Mouse (Mus musculus) embryonic facial prominence, embryonic 13.5 days (tissue): Measurements from ENCODE around the gene Actr3. TPM values are rescaled to one million over a fixed set of nuclear protein-coding genes. Genes with fewer than 3 reads are reported as not detected.
"Not testable (repeated sequence)": the region's sequence is repeated elsewhere in the genome, so short reads cannot be mapped to it uniquely, and the experiment has no call there.

Experiments
- ATAC-seq: fragments of 200-750 bp; cut with Nextera tagmentation; 2 replicates; pipeline ENCODE4 v1.8.0; 2017; ENCODE audit warnings: low read depth; ENCODE audit not compliant: insufficient number of reproducible peaks, insufficient read depth, low FRiP score, low TSS enrichment
- H3K27ac ChIP-seq: fragments of 300-500 bp; sonication (generic); 2 replicates; pipeline ENCODE4 v1.5.1; 2015; ENCODE audit warnings: moderate library complexity, mild to moderate bottlenecking, inconsistent platforms
- H3K27me3 ChIP-seq: fragments of 300-500 bp; sonication (generic); 2 replicates; pipeline ENCODE4 v1.6.1; 2015; ENCODE audit warnings: mild to moderate bottlenecking, inconsistent platforms
- H3K36me3 ChIP-seq: fragments of 300-500 bp; sonication (generic); 2 replicates; pipeline ENCODE4 v1.6.1; 2015; ENCODE audit warnings: mild to moderate bottlenecking, inconsistent platforms
- H3K4me1 ChIP-seq: fragments of 300-500 bp; sonication (generic); 2 replicates; pipeline ENCODE4 v1.6.1; 2015; ENCODE audit warnings: inconsistent platforms
- H3K4me2 ChIP-seq: fragments of 300-500 bp; sonication (generic); 2 replicates; pipeline ENCODE4 v1.6.1; 2015; ENCODE audit warnings: moderate library complexity, mild to moderate bottlenecking, inconsistent platforms
- H3K4me3 ChIP-seq: fragments of 300-500 bp; sonication (generic); 2 replicates; pipeline ENCODE4 v1.5.1; 2015; ENCODE audit warnings: mild to moderate bottlenecking, inconsistent platforms
- H3K9ac ChIP-seq: fragments of 300-500 bp; sonication (generic); 2 replicates; pipeline ENCODE4 v1.6.1; 2015; ENCODE audit warnings: mild to moderate bottlenecking, inconsistent platforms
- H3K9me3 ChIP-seq: fragments of 300-500 bp; sonication (generic); 2 replicates; pipeline ENCODE4 v1.6.1; 2016; ENCODE audit warnings: inconsistent platforms
- WGBS: fragments of 180-500 bp; shearing (Covaris S2); methylation state at CpG from one replicate; pipeline ENCODE4 v1.1.7; 2015; ENCODE audit warnings: mixed read lengths; 5-methylcytosine and 5-hydroxymethylcytosine counted together
- polyA plus RNA-seq: library from polyadenylated mRNA; unstranded; fragments of >200 nt; fragmentation: Nextera tagmentation; extraction: Ambion mirVana; gene quantifications from 2 replicates; pipeline ENCODE4 v1.2.1, GENCODE M21; 2015

Gene Actr3
- polyA plus RNA-seq, 1 experiment from 2014 or later, result 225 TPM

GRCm38 (mm10) chr1:125393324-125393723 lies 42.2 kb downstream of the Actr3 start:
- not testable (repeated sequence) for ATAC-seq, H3K9ac ChIP-seq, H3K4me2 ChIP-seq, H3K27ac ChIP-seq, H3K27me3 ChIP-seq, H3K9me3 ChIP-seq, H3K4me1 ChIP-seq, H3K4me3 ChIP-seq
- peaks cover 43% of the 10 kb centered on the region for H3K36me3 ChIP-seq
- 91% methylated on average over 5 of the region's 5 CpGs for WGBS

GRCm38 (mm10) chr1:125390065-125390754 lies 45.3 kb downstream of the Actr3 start:
- H3K4me3 ChIP-seq, H3K9ac ChIP-seq, H3K27me3 ChIP-seq, H3K27ac ChIP-seq, H3K9me3 ChIP-seq, ATAC-seq, H3K4me2 ChIP-seq: not testable (repeated sequence)
- WGBS, result 86% methylated on average over 4 of the region's 4 CpGs
- H3K4me1 ChIP-seq, result peaks cover 19% of the 10 kb centered on the region; the same call in 1 of the 2 replicates
- peaks cover 20% of the 10 kb centered on the region for H3K36me3 ChIP-seq

GRCm38 (mm10) chr1:125389634-125390033 lies 45.9 kb downstream of the Actr3 start:
- H3K4me2 ChIP-seq, H3K4me3 ChIP-seq, H3K27me3 ChIP-seq, H3K27ac ChIP-seq, H3K9me3 ChIP-seq, H3K9ac ChIP-seq, ATAC-seq: not testable (repeated sequence)
- WGBS, result 74% methylated on average over 1 of the region's 1 CpGs
- Histone ChIP-seq H3K36me3 (peaks cover 16% of the 10 kb centered on the region), H3K4me1 (peaks cover 19% of the 10 kb centered on the region; the same call in 1 of the 2 replicates)

GRCm38 (mm10) chr1:125388370-125388769 lies 47.2 kb downstream of the Actr3 start:
- H3K4me2 ChIP-seq, result no peak overlapping the region
- H3K9me3 ChIP-seq, result no peaks in the 10 kb centered on the region
- peaks cover 19% of the 10 kb centered on the region; the same call in 1 of the 2 replicates for H3K4me1 ChIP-seq
- H3K36me3 ChIP-seq, result peaks cover 13% of the 10 kb centered on the region
- H3K27me3 ChIP-seq, result no peaks in the 10 kb centered on the region
- H3K9ac ChIP-seq, result no peak overlapping the region
- H3K4me3 ChIP-seq, result no peak overlapping the region
- 27% methylated on average over 3 of the region's 3 CpGs for WGBS
- 0 out of 2 replicates have a peak, but pooled peaks have one; percentile 33 for ATAC-seq
- H3K27ac ChIP-seq, result peak overlapping the region; percentile 41; the same call in 1 of the 2 replicates

- H3K9me3 ChIP-seq, result no peaks in the 10 kb centered on the region
- H3K4me1 ChIP-seq, result peaks cover 19% of the 10 kb centered on the region; the same call in 1 of the 2 replicates
- no peak for ATAC-seq
- H3K36me3 ChIP-seq, result no peaks in the 10 kb centered on the region
- H3K9ac ChIP-seq, result no peak overlapping the region
- no peak overlapping the region for H3K4me2 ChIP-seq
- WGBS, result 62% methylated on average over 7 of the region's 7 CpGs
- no peak overlapping the region for H3K4me3 ChIP-seq
- no peak overlapping the region for H3K27ac ChIP-seq
- H3K27me3 ChIP-seq, result no peaks in the 10 kb centered on the region
Observed at GRCm38 (mm10) chr1:125386217-125386616, 49.3 kb downstream of the Actr3 start.

- no peak for ATAC-seq
- H3K4me2 ChIP-seq, result no peak overlapping the region
- no peak overlapping the region for H3K27ac ChIP-seq
- no peak overlapping the region for H3K9ac ChIP-seq
- peaks cover 8% of the 10 kb centered on the region; the same call in 1 of the 2 replicates for H3K4me1 ChIP-seq
- no peaks in the 10 kb centered on the region for H3K27me3 ChIP-seq
- H3K4me3 ChIP-seq, result no peak overlapping the region
- 61% methylated on average over 6 of the region's 6 CpGs for whole genome bisulfite sequencing
- H3K9me3 ChIP-seq, result no peaks in the 10 kb centered on the region
- H3K36me3 ChIP-seq, result no peaks in the 10 kb centered on the region
Observed at GRCm38 (mm10) chr1:125382622-125383021, 52.9 kb downstream of the Actr3 start.

- no peak overlapping the region for H3K27ac ChIP-seq
- no peak for ATAC-seq
- H3K36me3 ChIP-seq, result no peaks in the 10 kb centered on the region
- no peak overlapping the region for H3K9ac ChIP-seq
- no peaks in the 10 kb centered on the region for H3K4me1 ChIP-seq
- H3K9me3 ChIP-seq, result no peaks in the 10 kb centered on the region
- 60% methylated on average over 3 of the region's 3 CpGs for WGBS
- H3K27me3 ChIP-seq, result no peaks in the 10 kb centered on the region
- H3K4me3 ChIP-seq, result no peak overlapping the region
- no peak overlapping the region for H3K4me2 ChIP-seq
Observed at GRCm38 (mm10) chr1:125378889-125379288, 56.6 kb downstream of the Actr3 start.

- H3K4me3 ChIP-seq, result no peak overlapping the region
- WGBS, result 47% methylated on average over 5 of the region's 5 CpGs
- H3K4me1 ChIP-seq, result no peaks in the 10 kb centered on the region
- no peak overlapping the region for H3K4me2 ChIP-seq
- H3K27ac ChIP-seq, result no peak overlapping the region
- H3K9ac ChIP-seq, result no peak overlapping the region
- ATAC-seq, result no peak
- no peaks in the 10 kb centered on the region for H3K36me3 ChIP-seq
- no peaks in the 10 kb centered on the region for H3K27me3 ChIP-seq
- H3K9me3 ChIP-seq, result no peaks in the 10 kb centered on the region
Observed at GRCm38 (mm10) chr1:125372855-125373254, 62.7 kb downstream of the Actr3 start.

GRCm38 (mm10) chr1:125370779-125371178 lies 64.7 kb downstream of the Actr3 start:
- no peak for ATAC-seq
- no peaks in the 10 kb centered on the region for H3K27me3 ChIP-seq
- 28% methylated on average over 6 of the region's 6 CpGs for WGBS
- H3K4me1 ChIP-seq, result no peaks in the 10 kb centered on the region
- no peak overlapping the region for H3K4me3 ChIP-seq
- H3K9me3 ChIP-seq, result no peaks in the 10 kb centered on the region
- no peak overlapping the region for H3K27ac ChIP-seq
- H3K9ac ChIP-seq, result no peak overlapping the region
- no peak overlapping the region for H3K4me2 ChIP-seq
- H3K36me3 ChIP-seq, result no peaks in the 10 kb centered on the region

- WGBS, result 93% methylated on average over 4 of the region's 4 CpGs
- ATAC-seq, result 0 out of 2 replicates have a peak, but pooled peaks have one; percentile 56
Observed at GRCm38 (mm10) chr1:125365576-125365975, 70.0 kb downstream of the Actr3 start.

GRCm38 (mm10) chr1:125351416-125352037 lies 84.0 kb downstream of the Actr3 start:
- Histone ChIP-seq H3K27ac (no peak overlapping the region), H3K4me2 (no peak overlapping the region), H3K27me3 (no peaks in the 10 kb centered on the region), H3K36me3 (no peaks in the 10 kb centered on the region), H3K4me1 (no peaks in the 10 kb centered on the region), H3K4me3 (no peak overlapping the region), H3K9me3 (peaks cover 4% of the 10 kb centered on the region; the same call in 1 of the 2 replicates), H3K9ac (no peak overlapping the region)
- WGBS, result 83% methylated on average over 4 of the region's 4 CpGs
- no peak for ATAC-seq

More at GRCm38 (mm10) chr1:125365576-125365975, 70.0 kb downstream of the Actr3 start:
- Histone ChIP-seq H3K27ac (no peak overlapping the region), H3K27me3 (no peaks in the 10 kb centered on the region), H3K4me1 (no peaks in the 10 kb centered on the region), H3K36me3 (no peaks in the 10 kb centered on the region), H3K9ac (no peak overlapping the region), H3K4me2 (no peak overlapping the region), H3K9me3 (no peaks in the 10 kb centered on the region), H3K4me3 (no peak overlapping the region)

- H3K27me3 ChIP-seq, result no peaks in the 10 kb centered on the region
- WGBS, result 56% methylated on average over 5 of the region's 5 CpGs
- no peak overlapping the region for H3K4me2 ChIP-seq
- no peak for ATAC-seq
- H3K36me3 ChIP-seq, result no peaks in the 10 kb centered on the region
- H3K4me1 ChIP-seq, result no peaks in the 10 kb centered on the region
- peaks cover 4% of the 10 kb centered on the region; the same call in 1 of the 2 replicates for H3K9me3 ChIP-seq
- no peak overlapping the region for H3K9ac ChIP-seq
- no peak overlapping the region for H3K4me3 ChIP-seq
- H3K27ac ChIP-seq, result no peak overlapping the region
Observed at GRCm38 (mm10) chr1:125350843-125351242, 84.7 kb downstream of the Actr3 start.
